ENCODE assay signal across 25 mouse cellular contexts in the genomic region with DNA sequence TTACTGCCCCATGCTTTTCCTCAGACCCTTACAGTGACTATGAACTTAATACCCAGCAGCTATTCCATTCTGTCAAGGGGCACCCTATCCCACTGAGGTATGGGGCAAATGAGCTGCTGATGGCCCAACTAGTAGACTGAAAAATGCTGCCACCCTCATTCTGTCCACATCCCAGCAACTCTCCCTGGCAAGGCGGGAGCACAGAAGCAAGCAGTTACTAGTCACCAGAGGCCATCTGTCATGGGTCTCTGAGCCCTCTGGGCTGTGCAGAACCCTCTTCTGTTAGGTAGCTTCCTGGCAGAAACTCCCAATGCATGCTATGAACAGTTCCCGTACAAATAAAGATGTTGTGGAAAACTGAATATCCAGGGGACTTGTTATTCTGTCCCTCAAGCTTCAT.
DNase-seq lines count a peak whose midpoint lies in the region; ATAC-seq and TF ChIP-seq lines count a peak whose summit lies in the region.
"Had no signal": no experiment of that assay in that cellular context is flagged by ENCODE, and none has a peak within 500 bp of the region (broad histone marks: within the 10 kb centered on the region; RNA-seq: fewer than 3 reads in every experiment).

No protein-coding gene starts in this region.

- 61% methylated on average over 2 of the region's 2 CpGs for WGBS in heart, embryonic 14.5 days

- peak overlapping the region; percentile 37 to 68; a peak in 3 of 4 replicates for H3K27ac ChIP-seq in heart, embryonic 14.5 days (replicated peaks in 1 of 2; ENCODE audit: control insufficient read depth in 1 of 2, insufficient read depth in 1 of 2, low read depth in 2 of 2, low read length in 2 of 2)
- no peak overlapping the region for H3K27ac ChIP-seq in layer of hippocampus, adult 2 months
- H3K27ac ChIP-seq: gastrocnemius, adult 2 months; hindbrain, embryonic 15.5 days; liver, embryonic 14.5 days; macrophage; stomach, embryonic 15.5 days had no signal

- no peak overlapping the region for H3K4me3 ChIP-seq in heart, embryonic 14.5 days (ENCODE audit: control insufficient read depth in 1 of 2, insufficient read depth in 1 of 2, low read depth in 1 of 2, low read length in 2 of 2)
- no peak overlapping the region for H3K4me3 ChIP-seq in layer of hippocampus, adult 2 months
- H3K4me3 ChIP-seq: erythroblast, embryonic 14.5 days; gastrocnemius, adult 2 months; hindbrain, embryonic 15.5 days; stomach, embryonic 15.5 days had no signal

- no peak for ATAC-seq in heart, embryonic 14.5 days (ENCODE audit: insufficient number of reproducible peaks, insufficient read depth, low FRiP score, low read depth)
- ATAC-seq: CD4-positive, CD25-positive, alpha-beta regulatory T cell, adult 4 months; forebrain, embryonic 16.5 days; inflammation-experienced regulatory T-cells, adult 6 months had no signal

- H3K36me3 ChIP-seq in heart, embryonic 14.5 days (ENCODE audit: control insufficient read depth, insufficient read depth, low read length), result peaks cover 21% of the 10 kb centered on the region

- H3K4me2 ChIP-seq in heart, embryonic 14.5 days (ENCODE audit: low read length), result no peak overlapping the region
- H3K4me2 ChIP-seq: hindbrain, embryonic 15.5 days; stomach, embryonic 15.5 days had no signal

- H3K9me3 ChIP-seq in heart, embryonic 14.5 days (ENCODE audit: control insufficient read depth, low read length), result no peaks in the 10 kb centered on the region
- H3K9me3 ChIP-seq: hindbrain, embryonic 15.5 days; stomach, embryonic 15.5 days had no signal

- no peaks in the 10 kb centered on the region for H3K27me3 ChIP-seq in heart, embryonic 14.5 days (ENCODE audit: control insufficient read depth, insufficient read depth, low read length)
- H3K27me3 ChIP-seq: hindbrain, embryonic 15.5 days; stomach, embryonic 15.5 days had no signal

- no peak overlapping the region for H3K9ac ChIP-seq in heart, embryonic 14.5 days (ENCODE audit: low read length)
- H3K9ac ChIP-seq: hindbrain, embryonic 15.5 days; liver, embryonic 14.5 days; stomach, embryonic 15.5 days had no signal

- peak; percentile 43 for DNase-seq in cerebellum, adult 8-10 months
- no peak for DNase-seq in cerebellum, postnatal 4 days (ENCODE audit: low spot score in 2 of 2)
- no peak for DNase-seq in heart, adult 11 months
- DNase-seq in brain, adult 2 months (ENCODE audit: low read depth, low spot score), result peak; percentile 79
- DNase-seq in cerebellum, adult 9-11 months, result peak; percentile 52
- DNase-seq in layer of hippocampus, adult 2 months (ENCODE audit: low spot score in 2 of 2), result no peak
- DNase-seq: adrenal gland, postnatal 14 days; gastrocnemius, adult 2 months; gastrocnemius, postnatal 36 days; heart, postnatal 4 days; kidney, adult 11 months; kidney, postnatal 14 days; liver; lung, adult 2 months; lung, postnatal 10 days; midbrain, embryonic 14.5 days had no signal

- TF ChIP-seq CTCF in layer of hippocampus, adult 2 months (conservative IDR thresholded peaks at IDR 0.05), result no peak

- peaks cover 36 to 77% of the 10 kb centered on the region in 2 experiments for H3K4me1 ChIP-seq in heart, embryonic 14.5 days (ENCODE audit: control insufficient read depth in 2 of 2, insufficient read depth in 2 of 2, low read length in 2 of 2)
- H3K4me1 ChIP-seq: stomach, embryonic 15.5 days had no signal

Comparison
In these comparisons a context has a peak if more than half of its experiments do, and no peak if none do; other contexts are left out.
1. DNase-seq: peak in cerebellum, adult 8-10 months (single experiment), brain, adult 2 months (single experiment) and cerebellum, adult 9-11 months (single experiment); none in cerebellum, postnatal 4 days (0 of 2), heart, adult 11 months (single experiment) and layer of hippocampus, adult 2 months (0 of 2).